In the genomic region with DNA sequence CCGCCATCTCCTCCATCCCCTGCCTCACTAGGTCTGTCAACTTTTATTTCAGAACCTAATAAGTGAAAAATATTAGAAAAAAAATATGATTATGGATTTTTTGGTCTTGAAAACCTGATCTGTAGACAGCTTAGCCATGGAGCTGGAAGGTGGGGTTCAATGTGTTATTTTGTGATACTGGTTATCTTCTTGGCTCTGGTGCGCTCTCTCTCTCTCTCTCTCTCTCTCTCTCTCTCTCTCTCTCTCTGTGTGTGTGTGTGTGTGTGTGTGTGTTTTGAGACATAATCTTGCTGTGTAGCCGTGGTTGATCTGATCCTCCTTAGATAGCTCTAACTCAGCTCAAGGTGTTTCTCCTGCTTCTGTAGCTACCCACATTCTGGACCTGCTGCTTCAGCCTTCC, we compare ENCODE assay signal across 17 mouse cellular contexts. TPM values are rescaled to one million over a fixed set of nuclear protein-coding genes. Genes with fewer than 3 reads are reported as not detected.
A peak's percentile ranks its signal among the peaks of the same experiment; 100 is the strongest.
DNase-seq lines count a peak whose midpoint lies in the region; ATAC-seq lines count a peak whose summit lies in the region.
"Had no signal": no experiment of that assay in that cellular context is flagged by ENCODE, and none has a peak within 500 bp of the region (broad histone marks: within the 10 kb centered on the region; RNA-seq: fewer than 3 reads in every experiment).

No protein-coding gene starts in this region.

- peak; percentile 56 for ATAC-seq in heart, embryonic 12.5 days (ENCODE audit: insufficient number of reproducible peaks, low FRiP score)
- ATAC-seq in erythroid progenitor cell, adult 5-6 weeks (replicated peaks; ENCODE audit: low FRiP score, poor library complexity, severe bottlenecking), result peak; percentile 67
- ATAC-seq in liver, embryonic 16.5 days (ENCODE audit: low read depth), result peak; percentile 90
- no peak for ATAC-seq in midbrain, embryonic 14.5 days (ENCODE audit: low FRiP score, low TSS enrichment)

- no peaks in the 10 kb centered on the region for H3K36me3 ChIP-seq in heart, embryonic 12.5 days
- no peaks in the 10 kb centered on the region for H3K36me3 ChIP-seq in liver, embryonic 16.5 days (ENCODE audit: control insufficient read depth, insufficient read depth)
- H3K36me3 ChIP-seq in midbrain, embryonic 14.5 days (ENCODE audit: control insufficient read depth, insufficient read depth, low read length), result no peaks in the 10 kb centered on the region
- H3K36me3 ChIP-seq: hindbrain, embryonic 13.5 days; limb, embryonic 13.5 days; midbrain, embryonic 13.5 days; neural tube, embryonic 13.5 days had no signal

- no peak for DNase-seq in heart, postnatal 36 days
- DNase-seq in c-Kit-negative CD71-positive TER-119-positive erythroid progenitor cells, embryonic 14.5 days (ENCODE audit: low read depth, low spot score), result peak; percentile 75
- DNase-seq in midbrain, embryonic 14.5 days, result no peak
- DNase-seq in embryo, embryonic 10 days (ENCODE audit: low spot score), result no peak
- no peak for DNase-seq in right cerebral cortex, postnatal 14 days
- DNase-seq: layer of hippocampus, adult 9-11 months had no signal

- WGBS in heart, embryonic 12.5 days, result 78% methylated on average over 3 of the region's 3 CpGs
- 44% methylated on average over 3 of the region's 3 CpGs for WGBS in liver, embryonic 16.5 days (ENCODE audit: insufficient replicate concordance)
- 85% methylated on average over 3 of the region's 3 CpGs for WGBS in midbrain, embryonic 14.5 days

- H3K9me3 ChIP-seq in heart, embryonic 12.5 days (replicated peaks), result no peaks in the 10 kb centered on the region
- no peaks in the 10 kb centered on the region for H3K9me3 ChIP-seq in liver, embryonic 16.5 days (replicated peaks; ENCODE audit: control insufficient read depth, low read length)
- no peaks in the 10 kb centered on the region for H3K9me3 ChIP-seq in midbrain, embryonic 14.5 days (ENCODE audit: control insufficient read depth, low read length)
- H3K9me3 ChIP-seq: forebrain, embryonic 13.5 days; hindbrain, embryonic 13.5 days; limb, embryonic 13.5 days; midbrain, embryonic 13.5 days; neural tube, embryonic 13.5 days had no signal

- H3K27me3 ChIP-seq in heart, embryonic 12.5 days (replicated peaks), result no peaks in the 10 kb centered on the region
- no peaks in the 10 kb centered on the region for H3K27me3 ChIP-seq in liver, embryonic 16.5 days (ENCODE audit: control insufficient read depth, insufficient read depth, low read depth, low read length)
- H3K27me3 ChIP-seq in midbrain, embryonic 14.5 days (ENCODE audit: control insufficient read depth, insufficient read depth, low read length), result no peaks in the 10 kb centered on the region
- H3K27me3 ChIP-seq: CH12.LX; forebrain, embryonic 13.5 days; limb, embryonic 13.5 days had no signal

- intact Hi-C loops in heart, postnatal 36 days (cut with DNase I), result loop anchor here (1.0 to 5.0 kb wide), 3 partner anchors 36 to 262 kb away; no protein-coding TSS in a partner anchor

- peaks cover 6% of the 10 kb centered on the region; the same call in 1 of the 2 replicates for H3K4me1 ChIP-seq in heart, embryonic 12.5 days (replicated peaks)
- H3K4me1 ChIP-seq in liver, embryonic 16.5 days (ENCODE audit: control insufficient read depth, low read depth, low read length), result peaks cover 45% of the 10 kb centered on the region
- 0 out of 2 replicates have a peak, but pooled peaks cover 5% of the 10 kb centered on the region for H3K4me1 ChIP-seq in midbrain, embryonic 14.5 days (ENCODE audit: control insufficient read depth, insufficient read depth, low read length)

- H3K4me3 ChIP-seq in heart, embryonic 12.5 days, result no peak overlapping the region
- 0 out of 2 replicates have a peak overlapping the region, but pooled peaks have one; percentile 7 for H3K4me3 ChIP-seq in liver, embryonic 16.5 days (ENCODE audit: low read depth, low read length)
- no peak overlapping the region for H3K4me3 ChIP-seq in midbrain, embryonic 14.5 days (replicated peaks; ENCODE audit: low read depth, low read length)
- H3K4me3 ChIP-seq: forebrain, embryonic 13.5 days; hindbrain, embryonic 13.5 days; limb, embryonic 13.5 days; midbrain, embryonic 13.5 days; neural tube, embryonic 13.5 days had no signal

- H3K4me2 ChIP-seq in heart, embryonic 12.5 days, result no peak overlapping the region
- H3K4me2 ChIP-seq in liver, embryonic 16.5 days (ENCODE audit: low read depth, low read length), result peak overlapping the region; percentile 64
- H3K4me2 ChIP-seq in midbrain, embryonic 14.5 days (ENCODE audit: low read length), result no peak overlapping the region
- H3K4me2 ChIP-seq: forebrain, embryonic 13.5 days; hindbrain, embryonic 13.5 days; limb, embryonic 13.5 days; midbrain, embryonic 13.5 days; neural tube, embryonic 13.5 days had no signal

- no peak overlapping the region for H3K9ac ChIP-seq in heart, embryonic 12.5 days
- H3K9ac ChIP-seq in liver, embryonic 16.5 days (ENCODE audit: low read depth, low read length), result peak overlapping the region; percentile 52
- H3K9ac ChIP-seq in midbrain, embryonic 14.5 days (replicated peaks; ENCODE audit: low read length), result no peak overlapping the region
- H3K9ac ChIP-seq: forebrain, embryonic 13.5 days; hindbrain, embryonic 13.5 days; limb, embryonic 13.5 days; midbrain, embryonic 13.5 days; neural tube, embryonic 13.5 days had no signal

- no peak overlapping the region for H3K27ac ChIP-seq in heart, embryonic 12.5 days (ENCODE audit: poor library complexity, severe bottlenecking)
- H3K27ac ChIP-seq in liver, embryonic 16.5 days (ENCODE audit: low read length), result peak overlapping the region; percentile 88
- H3K27ac ChIP-seq in midbrain, embryonic 14.5 days (replicated peaks; ENCODE audit: low read depth, low read length), result no peak overlapping the region
- H3K27ac ChIP-seq: forebrain, embryonic 13.5 days; hindbrain, embryonic 13.5 days; limb, embryonic 13.5 days; midbrain, embryonic 13.5 days; neural tube, embryonic 13.5 days had no signal

RNA-seq across cellular contexts. Expression of a gene that starts 5.6 kb away (rescaled TPM):
- polyA plus RNA-seq in heart, embryonic 12.5 days (2016; fragmentation: Nextera tagmentation; extraction: Ambion mirVana), result 21.6 and 22.0 TPM in 2 replicates
- 10 to 100 TPM; 14.8 to 15.8 TPM for total RNA-seq in heart, postnatal 36 days (2021)
- 3.4 and 4.7 TPM in 2 replicates for total RNA-seq in erythroid progenitor cell, adult 5-6 weeks (2015; ENCODE audit: low replicate concordance)
- total RNA-seq in erythroid progenitor cell, adult 5-6 weeks (2017; ENCODE audit: low replicate concordance), result 1.8 and 3.5 TPM in 2 replicates
- 8.5 and 10.1 TPM in 2 replicates for polyA plus RNA-seq in liver, embryonic 16.5 days (2015; fragmentation: Nextera tagmentation; extraction: Ambion mirVana)
- 35.7 and 38.1 TPM in 2 replicates for polyA plus RNA-seq in midbrain, embryonic 14.5 days (2014; fragmentation: Nextera tagmentation; extraction: Ambion mirVana)

RNA-seq across cellular contexts. Expression of a gene that starts 5.7 kb away (rescaled TPM):
- polyA plus RNA-seq in heart, embryonic 12.5 days (2016; fragmentation: Nextera tagmentation; extraction: Ambion mirVana), result 77.4 and 87.7 TPM in 2 replicates
- 100 to 1,000 TPM; 136 to 137 TPM for total RNA-seq in heart, postnatal 36 days (2021)
- total RNA-seq in erythroid progenitor cell, adult 5-6 weeks (2015; ENCODE audit: low replicate concordance), result 108 and 121 TPM in 2 replicates
- total RNA-seq in erythroid progenitor cell, adult 5-6 weeks (2017; ENCODE audit: low replicate concordance), result 64.3 and 82.5 TPM in 2 replicates
- 47.9 and 56.0 TPM in 2 replicates for polyA plus RNA-seq in liver, embryonic 16.5 days (2015; fragmentation: Nextera tagmentation; extraction: Ambion mirVana)
- 75.7 and 80.7 TPM in 2 replicates for polyA plus RNA-seq in midbrain, embryonic 14.5 days (2014; fragmentation: Nextera tagmentation; extraction: Ambion mirVana)

RNA-seq across cellular contexts. Expression of a gene that starts 31.9 kb away (rescaled TPM):
- polyA plus RNA-seq in heart, embryonic 12.5 days (2016; fragmentation: Nextera tagmentation; extraction: Ambion mirVana), result 2.2 and 2.6 TPM in 2 replicates
- not detected for total RNA-seq in heart, postnatal 36 days (2021)
- not detected in 2 replicates for total RNA-seq in erythroid progenitor cell, adult 5-6 weeks (2015; ENCODE audit: low replicate concordance)
- total RNA-seq in erythroid progenitor cell, adult 5-6 weeks (2017; ENCODE audit: low replicate concordance), result 0.26 TPM in 1 of 2 replicates, not detected in the other
- polyA plus RNA-seq in liver, embryonic 16.5 days (2015; fragmentation: Nextera tagmentation; extraction: Ambion mirVana), result 10.4 and 11.4 TPM in 2 replicates
- 0.22 TPM in 1 of 2 replicates, not detected in the other for polyA plus RNA-seq in midbrain, embryonic 14.5 days (2014; fragmentation: Nextera tagmentation; extraction: Ambion mirVana)
- total RNA-seq: CH12.LX; gastrocnemius, postnatal 14 days; left cerebral cortex, adult 8-10 months had no signal
- polyA plus RNA-seq: forebrain, embryonic 13.5 days; hindbrain, embryonic 13.5 days had no signal
